Mouse (Mus musculus): ENCODE data around the gene Lrrc36.

- no peak; the same call in 1 of the 2 replicates for TF ChIP-seq MAFK (IDR thresholded peaks at IDR 0.05; ENCODE audit: insufficient read depth, low read depth, low read length)
- TF ChIP-seq ZNF384 (IDR thresholded peaks at IDR 0.05; ENCODE audit: low read depth, low read length) = no peak
- no peak for TF ChIP-seq HCFC1 (IDR thresholded peaks at IDR 0.05; ENCODE audit: borderline replicate concordance, insufficient read depth, low read length)
- TF ChIP-seq ZC3H11A (IDR thresholded peaks at IDR 0.05; ENCODE audit: borderline replicate concordance, low read depth, low read length) = no peak
These were observed 47.9 kb downstream of the Lrrc36 start for GRCm38 (mm10) chr8:105461085-105461803.

Data from ES-E14 (cell line).